Mouse (Mus musculus) cerebellum, adult 18-20 months (tissue): ENCODE data around the gene Ankrd9.

Experiments used
- DNase-seq, 2 experiments: peaks; one replicate each; pipeline ENCODE4 v3.0.0; 2021

The Ankrd9 gene

GRCm38 (mm10) chr12:110989409-110989808, 10.6 kb upstream of the Ankrd9 start:
- DNase-seq, result no peak

GRCm38 (mm10) chr12:110986536-110987425, 7.9 kb upstream of the Ankrd9 start:
- no peak for DNase-seq

- no peak for DNase-seq
Measured at GRCm38 (mm10) chr12:110985141-110985540, 6.3 kb upstream of the Ankrd9 start.

- DNase-seq, result no peak
Measured at GRCm38 (mm10) chr12:110984598-110984997, 5.8 kb upstream of the Ankrd9 start.

GRCm38 (mm10) chr12:110983714-110984113, 4.9 kb upstream of the Ankrd9 start:
- no peak for DNase-seq

- no peak for DNase-seq
Measured at GRCm38 (mm10) chr12:110983083-110983482, 4.2 kb upstream of the Ankrd9 start.

GRCm38 (mm10) chr12:110981736-110982135, 2.9 kb upstream of the Ankrd9 start:
- DNase-seq, result no peak

GRCm38 (mm10) chr12:110979808-110980207, 968 bp upstream of the Ankrd9 start:
- no peak for DNase-seq

GRCm38 (mm10) chr12:110977896-110978606, 789 bp downstream of the Ankrd9 start:
- peak; percentile 56 to 72 for DNase-seq

GRCm38 (mm10) chr12:110977345-110977733, 1.5 kb downstream of the Ankrd9 start:
- DNase-seq, result peak; percentile 22 to 38

- no peak for DNase-seq
Measured at GRCm38 (mm10) chr12:110976589-110977344, 2.1 kb downstream of the Ankrd9 start.

- peak in 1 of 2 experiments; percentile 27 for DNase-seq
Measured at GRCm38 (mm10) chr12:110975838-110976468, 2.9 kb downstream of the Ankrd9 start.

- DNase-seq, result peak in 1 of 2 experiments; percentile 23
Measured at GRCm38 (mm10) chr12:110975385-110975784, 3.5 kb downstream of the Ankrd9 start.

- no peak for DNase-seq
Measured at GRCm38 (mm10) chr12:110974726-110975125, 4.1 kb downstream of the Ankrd9 start.

GRCm38 (mm10) chr12:110974295-110974694, 4.5 kb downstream of the Ankrd9 start:
- DNase-seq, result peak; percentile 37 to 42

GRCm38 (mm10) chr12:110973829-110974228, 5.0 kb downstream of the Ankrd9 start:
- DNase-seq, result no peak

GRCm38 (mm10) chr12:110971972-110972371, 6.9 kb downstream of the Ankrd9 start:
- DNase-seq, result no peak

- no peak for DNase-seq
Measured at GRCm38 (mm10) chr12:110970408-110970807, 8.4 kb downstream of the Ankrd9 start.

- DNase-seq, result no peak
Measured at GRCm38 (mm10) chr12:110967146-110967545, 11.7 kb downstream of the Ankrd9 start.

GRCm38 (mm10) chr12:110966079-110966478, 12.8 kb downstream of the Ankrd9 start:
- DNase-seq, result no peak

- DNase-seq, result no peak
Measured at GRCm38 (mm10) chr12:110965500-110965899, 13.3 kb downstream of the Ankrd9 start.

GRCm38 (mm10) chr12:110961973-110962372, 16.9 kb downstream of the Ankrd9 start:
- DNase-seq, result no peak
